Mouse (Mus musculus): Measurements from ENCODE around the gene Gm4846. TPM values are rescaled to one million over a fixed set of nuclear protein-coding genes. Genes with fewer than 3 reads are reported as not detected.
"Not testable (repeated sequence)": the region's sequence is repeated elsewhere in the genome, so short reads cannot be mapped to it uniquely, and the experiment has no call there.

Gm4846 gene
- total RNA-seq (2021), result not detected
- long read RNA-seq, experiment 1, result 0 reads
- long read RNA-seq, experiment 2, result 0 reads

GRCm38 (mm10) chr1:166497488-166497887 lies at the start of gene Gm4846:
Gene Gm4846, minus strand, starts transcription at chr1:166497588.
- intact Hi-C loops (cut with DNase I), result loop anchor here (2.0 kb wide), 1 partner anchor 143 kb away; no protein-coding TSS in a partner anchor
- H3K4me3 ChIP-seq; DNase-seq (ENCODE audit: extremely low spot score in 1 of 2, low spot score in 2 of 2); H3K27ac ChIP-seq: not testable (repeated sequence)

- H3K4me3 ChIP-seq; H3K27ac ChIP-seq; DNase-seq (ENCODE audit: extremely low spot score in 1 of 2, low spot score in 2 of 2); intact Hi-C loops (cut with DNase I): not testable (repeated sequence)
Measured at GRCm38 (mm10) chr1:166531521-166531920, 34.1 kb upstream of the Gm4846 start.

DNA sequence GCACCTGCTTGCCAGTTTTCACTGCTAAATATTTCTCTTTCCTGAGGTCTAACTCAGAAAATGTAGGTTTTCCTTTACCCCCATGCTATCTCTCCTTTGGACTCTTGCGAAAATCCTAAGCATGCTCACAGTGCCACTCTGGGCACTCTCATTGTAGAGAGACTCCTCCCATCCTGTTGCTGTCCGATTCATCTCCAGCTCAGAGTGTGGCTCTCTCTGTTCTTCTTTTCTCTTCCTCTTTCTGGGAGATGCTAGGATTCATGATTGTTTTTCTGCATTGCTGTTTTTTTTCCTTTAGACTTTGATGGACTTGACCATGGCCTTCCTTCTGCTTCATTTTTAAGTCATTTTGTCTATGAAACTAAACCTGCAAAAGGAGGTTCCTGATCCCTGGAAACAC lies 27.3 kb upstream of the Gm4846 start:
- H3K27ac ChIP-seq; H3K4me3 ChIP-seq; intact Hi-C loops (cut with DNase I); DNase-seq (ENCODE audit: extremely low spot score in 1 of 2, low spot score in 2 of 2): not testable (repeated sequence)

- H3K4me3 ChIP-seq; DNase-seq (ENCODE audit: extremely low spot score in 1 of 2, low spot score in 2 of 2); H3K27ac ChIP-seq; intact Hi-C loops (cut with DNase I): not testable (repeated sequence)
Measured at GRCm38 (mm10) chr1:166519626-166520025, 22.2 kb upstream of the Gm4846 start.

DNA sequence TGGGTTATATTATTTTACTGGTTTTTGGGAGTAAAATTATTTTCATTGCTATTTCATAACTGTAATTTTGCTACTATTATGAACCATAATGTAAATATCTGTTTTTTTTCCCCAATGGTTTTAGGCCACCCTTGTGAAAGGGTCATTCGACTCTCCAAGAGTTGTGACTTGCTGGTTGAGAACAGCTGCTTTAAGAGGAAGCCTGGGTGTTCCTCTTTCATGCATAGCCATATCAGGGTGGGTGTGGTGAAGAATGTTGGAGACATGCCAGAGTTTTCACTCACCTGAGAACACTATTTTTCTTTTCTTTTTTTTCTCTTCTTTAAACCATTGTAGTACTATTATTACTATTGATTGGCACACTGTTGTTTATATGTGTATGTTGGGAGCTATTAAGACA lies 19.2 kb upstream of the Gm4846 start:
- no peak for DNase-seq (ENCODE audit: extremely low spot score in 1 of 2, low spot score in 2 of 2)
- intact Hi-C loops (cut with DNase I), result no loop called here
- H3K4me3 ChIP-seq, result no peak overlapping the region
- H3K27ac ChIP-seq, result no peak overlapping the region
- TF ChIP-seq CTCF (IDR thresholded peaks at IDR 0.05), result no peak

- DNase-seq (ENCODE audit: extremely low spot score in 1 of 2, low spot score in 2 of 2); intact Hi-C loops (cut with DNase I); H3K4me3 ChIP-seq; H3K27ac ChIP-seq: not testable (repeated sequence)
Measured at GRCm38 (mm10) chr1:166504206-166504605, 6.8 kb upstream of the Gm4846 start.

GRCm38 (mm10) chr1:166479503-166479902 lies 17.9 kb downstream of the Gm4846 start:
- Histone ChIP-seq H3K27ac (no peak overlapping the region), H3K4me3 (no peak overlapping the region)
- TF ChIP-seq CTCF (IDR thresholded peaks at IDR 0.05), result no peak
- no peak for DNase-seq (ENCODE audit: extremely low spot score in 1 of 2, low spot score in 2 of 2)
- intact Hi-C loops (cut with DNase I), result no loop called here

- TF ChIP-seq CTCF (IDR thresholded peaks at IDR 0.05), result no peak
- H3K27ac ChIP-seq, result no peak overlapping the region
- intact Hi-C loops (cut with DNase I), result no loop called here
- no peak overlapping the region for H3K4me3 ChIP-seq
- DNase-seq (ENCODE audit: extremely low spot score in 1 of 2, low spot score in 2 of 2), result no peak
Measured at GRCm38 (mm10) chr1:166467172-166467571, 30.2 kb downstream of the Gm4846 start.

DNA sequence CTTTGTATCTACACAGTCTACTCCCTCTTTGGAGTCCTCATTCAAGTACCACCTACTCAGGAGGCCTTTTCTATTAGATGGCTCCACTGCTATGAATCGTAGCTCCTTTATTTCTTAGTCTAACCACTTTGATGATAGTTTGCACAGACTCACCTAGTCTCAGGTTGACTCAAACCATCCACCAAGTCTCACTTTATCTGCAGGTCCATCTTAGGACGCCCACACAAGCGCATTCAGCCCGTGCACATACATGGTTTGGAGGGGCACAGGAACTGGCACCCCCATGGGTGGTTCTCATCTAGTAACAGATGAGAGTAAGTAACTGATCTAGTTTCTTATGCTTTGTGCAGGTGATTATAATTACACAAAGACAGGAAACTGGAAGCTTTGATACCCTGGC lies 34.8 kb downstream of the Gm4846 start:
- H3K27ac ChIP-seq, result no peak overlapping the region
- TF ChIP-seq CTCF (IDR thresholded peaks at IDR 0.05), result no peak
- no peak overlapping the region for H3K4me3 ChIP-seq
- intact Hi-C loops (cut with DNase I), result no loop called here
- no peak for DNase-seq (ENCODE audit: extremely low spot score in 1 of 2, low spot score in 2 of 2)

DNA sequence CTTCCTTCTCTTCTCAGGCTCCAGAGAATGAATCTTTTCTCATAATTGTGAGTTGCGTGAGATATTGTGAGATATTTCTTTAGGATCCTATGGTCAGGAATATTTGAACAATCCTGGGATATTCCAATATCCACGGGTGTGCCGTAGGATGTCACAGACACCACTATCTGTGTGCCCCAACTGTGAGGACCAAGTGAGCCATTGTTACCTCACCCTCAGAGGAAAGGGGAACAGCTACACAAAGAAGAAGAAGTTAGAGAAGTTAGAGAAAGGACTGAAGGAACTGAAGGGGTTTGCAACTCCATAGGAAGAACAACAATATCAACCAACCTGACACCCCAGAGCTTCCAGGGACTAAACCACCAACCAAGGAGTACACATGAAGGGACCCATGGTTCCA lies 55.4 kb downstream of the Gm4846 start:
- DNase-seq (ENCODE audit: extremely low spot score in 1 of 2, low spot score in 2 of 2), result no peak
- no peak for TF ChIP-seq CTCF (IDR thresholded peaks at IDR 0.05)
- intact Hi-C loops (cut with DNase I), result no loop called here
- Histone ChIP-seq H3K27ac (no peak overlapping the region), H3K4me3 (no peak overlapping the region)

DNA sequence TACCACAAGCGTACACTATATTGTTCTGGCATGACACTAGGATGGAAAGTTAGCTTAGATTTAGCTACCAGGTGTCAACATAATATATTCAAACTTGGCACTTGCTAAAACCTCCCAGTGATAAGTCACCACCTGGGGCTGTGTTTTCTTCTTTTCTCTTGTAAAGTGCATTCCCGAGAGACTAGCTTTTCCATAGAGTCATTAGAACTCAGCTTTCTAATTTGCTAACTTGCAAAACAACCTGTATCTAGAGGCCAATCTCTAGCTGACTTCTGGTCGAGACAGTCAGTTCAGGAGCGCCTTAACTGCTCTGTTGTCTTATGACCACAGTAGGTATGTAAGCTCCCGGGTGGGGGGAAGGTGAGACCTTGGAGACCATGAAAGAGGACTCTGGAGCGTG lies 58.0 kb downstream of the Gm4846 start:
- H3K27ac ChIP-seq, result no peak overlapping the region
- no peak for TF ChIP-seq CTCF (IDR thresholded peaks at IDR 0.05)
- intact Hi-C loops (cut with DNase I), result no loop called here

More for the DNA sequence above, 58.0 kb downstream of the Gm4846 start:
- DNase-seq (ENCODE audit: extremely low spot score in 1 of 2, low spot score in 2 of 2), result no peak
- no peak overlapping the region for H3K4me3 ChIP-seq

Other genes with a start within 250 kb of the Gm4846 start
- 100 to 1,000 TPM; 111 to 119 TPM for gene Ildr2, start 243.4 kb downstream of the Gm4846 start, total RNA-seq (2021)
- gene Tada1, start 118.5 kb downstream of the Gm4846 start, total RNA-seq (2021), result 10 to 100 TPM; 35.2 to 36.9 TPM
- 10 to 100 TPM; 39.8 to 39.9 TPM for gene Pogk, start 87.7 kb downstream of the Gm4846 start, total RNA-seq (2021)
- under 1 TPM in 1 of 2 experiments, not detected in 1; 0.12 TPM for gene Gm4847, start 150.1 kb upstream of the Gm4846 start, total RNA-seq (2021)
- not detected for gene Fmo9, start 184.3 kb upstream of the Gm4846 start, total RNA-seq (2021)

Data from left cerebral cortex, adult 2 months (tissue).